8 mouse cellular contexts compared by ENCODE assay signal in the genomic region with DNA sequence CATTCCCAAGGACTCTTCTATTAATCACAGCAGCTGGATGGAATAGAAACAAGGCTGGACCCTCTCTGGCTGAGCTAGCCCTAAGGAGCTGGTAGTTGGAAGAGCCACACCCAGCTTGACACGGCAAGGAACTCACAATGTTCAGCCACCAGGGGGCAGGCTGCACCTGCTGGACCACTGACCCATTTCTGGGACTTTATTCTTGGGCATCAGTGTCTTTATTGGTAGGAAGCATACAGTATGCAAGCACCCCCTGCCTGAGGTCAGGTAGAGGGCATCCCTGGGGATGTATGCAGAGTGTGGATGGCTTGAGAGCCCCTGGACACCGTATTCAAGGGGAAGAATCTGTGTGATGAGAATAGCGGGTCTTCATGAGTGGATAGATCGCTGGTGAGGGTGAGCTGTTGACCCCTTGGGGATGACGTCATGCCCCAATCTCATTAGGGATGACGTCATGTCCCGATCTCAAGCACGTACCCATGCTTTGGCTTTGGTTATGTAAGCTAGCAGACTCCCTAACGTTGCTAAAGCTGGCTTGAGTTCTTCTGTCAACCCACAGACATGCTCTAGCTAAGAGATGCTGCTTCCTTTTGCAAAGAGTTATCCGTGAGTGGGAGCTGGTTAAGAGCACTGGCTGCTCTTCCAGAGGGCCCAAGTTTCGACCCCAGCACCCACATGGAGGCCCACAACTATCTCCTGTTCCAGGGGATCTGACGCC. TPM values are rescaled to one million over a fixed set of nuclear protein-coding genes. Genes with fewer than 3 reads are reported as not detected.
DNase-seq lines count a peak whose midpoint lies in the region; ATAC-seq lines count a peak whose summit lies in the region.
"Had no signal": no experiment of that assay in that cellular context is flagged by ENCODE, and none has a peak within 500 bp of the region (broad histone marks: within the 10 kb centered on the region; RNA-seq: fewer than 3 reads in every experiment).

No protein-coding gene starts in this region.

- H3K9me3 ChIP-seq in forebrain, embryonic 14.5 days (replicated peaks; ENCODE audit: control insufficient read depth, low read length): no peaks in the 10 kb centered on the region
- H3K9me3 ChIP-seq in midbrain, embryonic 14.5 days (ENCODE audit: control insufficient read depth, low read length): no peaks in the 10 kb centered on the region
- no peaks in the 10 kb centered on the region for H3K9me3 ChIP-seq in stomach, embryonic 16.5 days (replicated peaks; ENCODE audit: control insufficient read depth, low read length)
- H3K9me3 ChIP-seq: megakaryocyte, embryonic 14.5 days had no signal

- no peak overlapping the region for H3K27ac ChIP-seq in forebrain, embryonic 14.5 days (ENCODE audit: low read depth, low read length)
- H3K27ac ChIP-seq in midbrain, embryonic 14.5 days (replicated peaks; ENCODE audit: low read depth, low read length): no peak overlapping the region
- H3K27ac ChIP-seq in stomach, embryonic 16.5 days (ENCODE audit: low read length): peak overlapping the region; percentile 29; the same call in 1 of the 2 replicates

- WGBS in forebrain, embryonic 14.5 days: 49% methylated on average over 12 of the region's 12 CpGs
- 47% methylated on average over 12 of the region's 12 CpGs for WGBS in midbrain, embryonic 14.5 days
- 45% methylated on average over 12 of the region's 12 CpGs for WGBS in stomach, embryonic 16.5 days

- no peaks in the 10 kb centered on the region for H3K36me3 ChIP-seq in forebrain, embryonic 14.5 days (ENCODE audit: control insufficient read depth, insufficient read depth, low read length)
- H3K36me3 ChIP-seq in midbrain, embryonic 14.5 days (ENCODE audit: control insufficient read depth, insufficient read depth, low read length): no peaks in the 10 kb centered on the region
- H3K36me3 ChIP-seq in stomach, embryonic 16.5 days (ENCODE audit: control insufficient read depth, insufficient read depth, low read length): no peaks in the 10 kb centered on the region

- ATAC-seq in forebrain, embryonic 14.5 days: peak; percentile 3
- peak; percentile 18; the same call in 1 of the 2 replicates for ATAC-seq in midbrain, embryonic 14.5 days (ENCODE audit: low FRiP score, low TSS enrichment)
- peak; percentile 9; the same call in 1 of the 2 replicates for ATAC-seq in stomach, embryonic 16.5 days (ENCODE audit: insufficient read depth, low FRiP score)

- H3K4me3 ChIP-seq in forebrain, embryonic 14.5 days (ENCODE audit: low read depth, low read length): no peak overlapping the region
- no peak overlapping the region for H3K4me3 ChIP-seq in midbrain, embryonic 14.5 days (replicated peaks; ENCODE audit: low read depth, low read length)
- H3K4me3 ChIP-seq in stomach, embryonic 16.5 days (replicated peaks; ENCODE audit: low read length): no peak overlapping the region
- H3K4me3 ChIP-seq: megakaryocyte, embryonic 14.5 days had no signal

- intact Hi-C loops in left cerebral cortex, postnatal 10 days (cut with DNase I): loop anchor here (2.0 kb wide), 1 partner anchor 146 kb away; no protein-coding TSS in a partner anchor

- no peak overlapping the region for H3K4me2 ChIP-seq in forebrain, embryonic 14.5 days (ENCODE audit: low read length)
- no peak overlapping the region for H3K4me2 ChIP-seq in midbrain, embryonic 14.5 days (ENCODE audit: low read length)
- H3K4me2 ChIP-seq in stomach, embryonic 16.5 days (ENCODE audit: low read depth, low read length): no peak overlapping the region

- peak; percentile 76 for DNase-seq in MN1 (ENCODE audit: low spot score)
- DNase-seq in adrenal gland, postnatal 4 days (ENCODE audit: low spot score in 2 of 2): peak; percentile 57 to 74
- DNase-seq in forebrain, embryonic 14.5 days (ENCODE audit: low spot score): peak; percentile 81
- peak; percentile 92 for DNase-seq in heart, postnatal 4 days
- DNase-seq in left cerebral cortex, postnatal 10 days (ENCODE audit: extremely low spot score in 1 of 2, low spot score in 2 of 2): peak; percentile 68 to 86
- peak; percentile 88 for DNase-seq in midbrain, embryonic 14.5 days

- H3K4me1 ChIP-seq in forebrain, embryonic 14.5 days (ENCODE audit: control insufficient read depth, insufficient read depth, low read length): peaks cover 11% of the 10 kb centered on the region
- peaks cover 6% of the 10 kb centered on the region; the same call in 1 of the 2 replicates for H3K4me1 ChIP-seq in midbrain, embryonic 14.5 days (ENCODE audit: control insufficient read depth, insufficient read depth, low read length)
- H3K4me1 ChIP-seq in stomach, embryonic 16.5 days (ENCODE audit: control insufficient read depth, insufficient read depth, low read length): peaks cover 12% of the 10 kb centered on the region

- H3K27me3 ChIP-seq in forebrain, embryonic 14.5 days (replicated peaks; ENCODE audit: control insufficient read depth, insufficient read depth, low read length): no peaks in the 10 kb centered on the region
- H3K27me3 ChIP-seq in midbrain, embryonic 14.5 days (ENCODE audit: control insufficient read depth, insufficient read depth, low read length): no peaks in the 10 kb centered on the region
- no peaks in the 10 kb centered on the region for H3K27me3 ChIP-seq in stomach, embryonic 16.5 days (ENCODE audit: control insufficient read depth, insufficient read depth, low read length)

- H3K9ac ChIP-seq in forebrain, embryonic 14.5 days (ENCODE audit: low read length): no peak overlapping the region
- H3K9ac ChIP-seq in midbrain, embryonic 14.5 days (replicated peaks; ENCODE audit: low read length): no peak overlapping the region
- H3K9ac ChIP-seq in stomach, embryonic 16.5 days (ENCODE audit: low read length): no peak overlapping the region

RNA-seq across cellular contexts. Expression of a gene that starts 5.3 kb away (rescaled TPM):
- total RNA-seq in adrenal gland, postnatal 4 days (2021): 10 to 100 TPM; 32.5 to 37.4 TPM
- 5.7 and 6.4 TPM in 2 replicates for polyA plus RNA-seq in forebrain, embryonic 14.5 days (2014; fragmentation: Nextera tagmentation; extraction: Ambion mirVana)
- total RNA-seq in heart, postnatal 4 days (2021): 10 to 100 TPM; 18.4 to 20.2 TPM
- total RNA-seq in left cerebral cortex, postnatal 10 days (2021): 10 to 100 TPM; 18.6 to 25.5 TPM
- 8.0 and 8.2 TPM in 2 replicates for polyA plus RNA-seq in midbrain, embryonic 14.5 days (2014; fragmentation: Nextera tagmentation; extraction: Ambion mirVana)
- 17.4 and 17.6 TPM in 2 replicates for polyA plus RNA-seq in stomach, embryonic 16.5 days (2015; fragmentation: Nextera tagmentation; extraction: Ambion mirVana)
